Mouse (Mus musculus) midbrain, embryonic 16.5 days (tissue): ENCODE results near the gene Tox2. TPM values are rescaled to one million over a fixed set of nuclear protein-coding genes. Genes with fewer than 3 reads are reported as not detected.
A peak's percentile ranks its signal among the peaks of the same experiment; 100 is the strongest.

ENCODE experiments used
- ATAC-seq: fragments of 200-750 bp; cut with Nextera tagmentation; 2 replicates; pipeline ENCODE4 v1.8.0; 2017; ENCODE audit warnings: moderate TSS enrichment
- H3K27ac ChIP-seq: fragments of 300-500 bp; sonication (generic); 2 replicates; pipeline ENCODE4 v1.5.1; 2014; ENCODE audit warnings: mild to moderate bottlenecking, low read length, mixed read lengths
- H3K27me3 ChIP-seq: fragments of 300-500 bp; sonication (generic); 2 replicates; pipeline ENCODE4 v1.6.1; 2014; ENCODE audit warnings: low read depth, low read length, mixed read lengths; ENCODE audit not compliant: control insufficient read depth, insufficient read depth
- H3K36me3 ChIP-seq: fragments of 300-500 bp; sonication (generic); 2 replicates; pipeline ENCODE4 v1.6.1; 2014; ENCODE audit warnings: mild to moderate bottlenecking, low read length, moderate library complexity, mixed read lengths; ENCODE audit not compliant: control insufficient read depth, insufficient read depth
- H3K4me1 ChIP-seq: fragments of 300-500 bp; sonication (generic); 2 replicates; pipeline ENCODE4 v1.6.1; 2014; ENCODE audit warnings: mild to moderate bottlenecking, low read length, mixed read lengths; ENCODE audit not compliant: control insufficient read depth, insufficient read depth
- H3K4me2 ChIP-seq: fragments of 300-500 bp; sonication (generic); 2 replicates; pipeline ENCODE4 v1.6.1; 2014; ENCODE audit warnings: mild to moderate bottlenecking, low read length, mixed read lengths
- H3K4me3 ChIP-seq: fragments of 300-500 bp; sonication (generic); 2 replicates; pipeline ENCODE4 v1.5.1; 2014; ENCODE audit warnings: low read depth, mild to moderate bottlenecking, low read length, moderate library complexity, mixed read lengths
- H3K9ac ChIP-seq: fragments of 300-500 bp; sonication (generic); 2 replicates; pipeline ENCODE4 v1.6.1; 2014; ENCODE audit warnings: low read depth, low read length, mixed read lengths
- H3K9me3 ChIP-seq: fragments of 300-500 bp; sonication (generic); replicated peaks from 2 replicates; pipeline ENCODE4 v1.6.1; 2014; ENCODE audit warnings: mild to moderate bottlenecking, low read length, mixed read lengths; ENCODE audit not compliant: control insufficient read depth, poor library complexity, severe bottlenecking
- WGBS: fragments of 180-500 bp; shearing (Covaris S2); extraction: QIAGEN DNeasy Blood & Tissue Kit; methylation state at CpG from one replicate; pipeline ENCODE4 v1.1.7; 2014; 5-methylcytosine and 5-hydroxymethylcytosine counted together
- polyA plus RNA-seq: library from polyadenylated mRNA; unstranded; fragments of >200 nt; fragmentation: Nextera tagmentation; extraction: Ambion mirVana; gene quantifications from 2 replicates; pipeline ENCODE4 v1.2.1, GENCODE M21; 2015

Gene Tox2
- polyA plus RNA-seq, 1 experiment from 2014 or later = 54.5 TPM

- Histone ChIP-seq H3K4me1 (peaks cover 35% of the 10 kb centered on the region), H3K9ac (no peak overlapping the region), H3K4me3 (no peak overlapping the region), H3K9me3 (no peaks in the 10 kb centered on the region), H3K27ac (no peak overlapping the region), H3K27me3 (no peaks in the 10 kb centered on the region), H3K36me3 (no peaks in the 10 kb centered on the region), H3K4me2 (no peak overlapping the region)
- WGBS = 69% methylated on average over 16 of the region's 23 CpGs
- no peak for ATAC-seq
Measured at GRCm38 (mm10) chr2:163280636-163281322, 77.9 kb downstream of the Tox2 start.

- H3K27ac ChIP-seq = peak overlapping the region; percentile 83
- H3K4me3 ChIP-seq = no peak overlapping the region
- no peak for ATAC-seq
- peak overlapping the region; percentile 24 for H3K4me2 ChIP-seq
- peaks cover 39% of the 10 kb centered on the region for H3K4me1 ChIP-seq
- no peaks in the 10 kb centered on the region for H3K36me3 ChIP-seq
- H3K9ac ChIP-seq = no peak overlapping the region
- no peaks in the 10 kb centered on the region for H3K9me3 ChIP-seq
- no peaks in the 10 kb centered on the region for H3K27me3 ChIP-seq
- WGBS = 39% methylated on average over 7 of the region's 7 CpGs
Measured at GRCm38 (mm10) chr2:163284856-163285255, 81.9 kb downstream of the Tox2 start.

GRCm38 (mm10) chr2:163285335-163285734 lies 82.4 kb downstream of the Tox2 start:
- Histone ChIP-seq H3K27me3 (no peaks in the 10 kb centered on the region), H3K4me2 (peak overlapping the region; percentile 24), H3K4me1 (peaks cover 36% of the 10 kb centered on the region), H3K4me3 (no peak overlapping the region), H3K27ac (peak overlapping the region; percentile 83), H3K9ac (no peak overlapping the region), H3K9me3 (no peaks in the 10 kb centered on the region), H3K36me3 (no peaks in the 10 kb centered on the region)
- ATAC-seq = no peak
- WGBS = 55% methylated on average over 9 of the region's 9 CpGs

- no peaks in the 10 kb centered on the region for H3K9me3 ChIP-seq
- no peaks in the 10 kb centered on the region for H3K27me3 ChIP-seq
- no peaks in the 10 kb centered on the region for H3K36me3 ChIP-seq
- H3K4me3 ChIP-seq = no peak overlapping the region
- H3K4me1 ChIP-seq = peaks cover 36% of the 10 kb centered on the region
- no peak overlapping the region for H3K9ac ChIP-seq
- H3K4me2 ChIP-seq = no peak overlapping the region; the same call in 1 of the 2 replicates
- ATAC-seq = peak; percentile 33; the same call in 1 of the 2 replicates
- 62% methylated on average over 7 of the region's 7 CpGs for WGBS
- H3K27ac ChIP-seq = peak overlapping the region; percentile 83
Measured at GRCm38 (mm10) chr2:163285762-163286161, 82.8 kb downstream of the Tox2 start.

GRCm38 (mm10) chr2:163288881-163289379 lies 86.0 kb downstream of the Tox2 start:
- Histone ChIP-seq H3K9ac (peak overlapping the region; percentile 43; the same call in 1 of the 2 replicates), H3K36me3 (no peaks in the 10 kb centered on the region), H3K4me2 (peak overlapping the region; percentile 42), H3K4me3 (no peak overlapping the region; the same call in 1 of the 2 replicates), H3K9me3 (no peaks in the 10 kb centered on the region), H3K27me3 (no peaks in the 10 kb centered on the region), H3K4me1 (peaks cover 37% of the 10 kb centered on the region), H3K27ac (peak overlapping the region; percentile 64)
- WGBS = 11% methylated on average over 21 of the region's 21 CpGs
- ATAC-seq = no peak

DNA sequence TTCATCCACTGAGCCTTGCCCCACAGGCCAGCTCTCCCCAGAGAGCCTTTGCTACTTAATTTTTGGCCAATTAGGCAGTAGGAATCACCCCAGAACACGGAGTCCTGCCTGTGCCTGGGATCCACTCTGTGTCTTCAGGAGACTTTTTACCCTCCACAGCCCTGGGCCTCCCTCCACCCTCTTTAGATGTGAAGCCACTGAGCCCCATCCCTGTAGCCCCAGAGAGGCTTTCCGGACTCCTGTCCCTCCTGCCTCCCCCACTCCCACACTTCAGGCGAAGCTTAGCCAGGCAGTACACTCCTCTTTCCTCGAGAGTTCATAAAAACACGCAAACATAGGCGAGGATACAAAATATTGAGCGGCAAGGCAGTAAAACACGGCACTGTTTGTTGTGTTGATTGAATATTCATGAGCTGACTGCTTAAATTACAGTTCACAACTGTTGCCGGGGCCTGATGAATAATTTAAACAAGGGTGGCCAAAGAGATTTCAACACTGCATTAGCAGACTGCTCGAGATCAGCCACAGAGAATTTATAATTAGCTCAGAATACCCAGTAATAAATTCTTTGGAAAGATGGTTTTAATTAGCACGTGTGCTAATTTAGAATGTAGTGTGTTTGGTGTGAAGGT lies 94.2 kb downstream of the Tox2 start:
- peak overlapping the region; percentile 38 for H3K4me2 ChIP-seq
- peak overlapping the region; percentile 77 for H3K27ac ChIP-seq
- no peak overlapping the region for H3K4me3 ChIP-seq
- no peaks in the 10 kb centered on the region for H3K9me3 ChIP-seq
- peaks cover 47% of the 10 kb centered on the region for H3K4me1 ChIP-seq
- 10% methylated on average over 11 of the region's 11 CpGs for WGBS
- H3K9ac ChIP-seq = no peak overlapping the region
- no peaks in the 10 kb centered on the region for H3K27me3 ChIP-seq
- peak; percentile 72 for ATAC-seq
- H3K36me3 ChIP-seq = no peaks in the 10 kb centered on the region

DNA sequence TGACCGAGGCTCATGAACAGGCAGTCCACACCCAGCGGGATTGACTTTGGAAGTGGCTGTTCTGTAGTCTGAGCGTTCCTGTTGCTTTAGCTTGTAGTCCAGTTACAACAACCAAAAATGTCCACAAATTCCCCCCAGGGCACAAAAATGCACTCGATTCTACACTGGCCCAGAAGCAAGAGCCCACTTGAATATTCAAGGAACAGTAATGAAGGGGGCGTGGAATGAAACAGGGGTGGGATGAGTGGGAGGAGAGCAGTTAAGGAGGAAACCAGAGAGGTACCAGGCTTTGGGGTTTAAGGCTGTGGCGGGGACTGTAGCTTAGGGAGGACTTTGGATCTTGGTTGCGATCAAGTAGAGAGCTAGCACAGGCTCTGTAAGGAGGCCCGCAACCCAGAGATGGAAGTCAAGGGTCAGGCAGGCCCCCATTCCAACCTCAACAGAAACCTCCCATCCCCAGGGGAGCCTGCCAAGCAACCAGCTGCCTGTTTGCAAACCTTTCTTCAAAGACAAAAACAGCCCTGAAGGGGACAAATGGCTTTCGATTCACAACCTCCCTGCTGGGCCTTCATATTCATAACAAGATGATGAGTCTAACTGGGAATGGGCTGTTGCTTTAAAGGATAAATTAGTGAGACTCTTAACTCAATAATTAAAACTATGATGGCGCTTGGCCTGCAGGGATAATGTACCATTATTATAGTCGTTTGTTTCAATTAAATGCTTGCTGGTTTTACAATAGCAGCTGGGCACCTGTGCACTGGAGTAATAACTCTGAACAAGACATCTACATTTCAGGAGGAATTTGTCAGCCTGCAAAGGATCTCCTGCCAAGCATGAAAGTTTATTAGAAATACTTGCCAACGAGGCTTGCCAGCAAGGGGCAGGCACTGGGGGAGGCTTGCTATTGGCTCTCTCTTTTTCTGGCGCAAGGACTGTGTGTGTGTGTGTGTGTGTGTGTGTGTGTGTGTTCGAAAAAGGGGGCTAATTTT lies 97.4 kb downstream of the Tox2 start:
- WGBS = 23% methylated on average over 14 of the region's 14 CpGs
- ATAC-seq = 0 out of 2 replicates have a peak, but pooled peaks have one; percentile 11
- Histone ChIP-seq H3K9me3 (no peaks in the 10 kb centered on the region), H3K4me2 (no peak overlapping the region), H3K27me3 (no peaks in the 10 kb centered on the region), H3K4me1 (peaks cover 51% of the 10 kb centered on the region), H3K4me3 (no peak overlapping the region), H3K9ac (no peak overlapping the region), H3K36me3 (no peaks in the 10 kb centered on the region), H3K27ac (peak overlapping the region; percentile 53)

DNA sequence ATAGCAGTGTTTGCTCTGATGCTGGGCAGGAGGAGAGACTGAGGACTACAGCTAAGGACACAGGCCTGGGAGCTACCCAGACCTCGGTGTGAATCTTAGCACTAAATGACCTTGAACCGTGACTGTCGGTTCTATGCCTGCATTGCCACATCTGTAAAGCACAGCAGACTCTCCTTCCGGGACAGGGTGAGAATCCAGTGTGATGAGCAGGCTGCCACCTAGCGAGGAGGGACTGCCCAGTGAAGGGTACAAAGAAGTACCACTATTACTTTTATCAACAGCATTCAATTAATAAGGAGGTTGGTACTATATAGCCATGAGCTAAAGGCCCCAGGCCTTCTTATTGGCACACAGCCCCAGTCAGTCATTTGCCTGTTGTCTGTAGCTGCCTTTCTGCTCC lies 98.7 kb downstream of the Tox2 start:
- ATAC-seq = no peak
- no peaks in the 10 kb centered on the region for H3K9me3 ChIP-seq
- H3K36me3 ChIP-seq = no peaks in the 10 kb centered on the region
- H3K4me1 ChIP-seq = peaks cover 46% of the 10 kb centered on the region
- H3K27ac ChIP-seq = peak overlapping the region; percentile 53
- H3K9ac ChIP-seq = 0 out of 2 replicates have a peak overlapping the region, but pooled peaks have one; percentile 30
- no peak overlapping the region for H3K4me3 ChIP-seq
- 66% methylated on average over 5 of the region's 5 CpGs for WGBS
- H3K4me2 ChIP-seq = no peak overlapping the region
- H3K27me3 ChIP-seq = no peaks in the 10 kb centered on the region
